Mouse (Mus musculus) kidney, embryonic 16.5 days (tissue): Measurements from ENCODE around the gene Pigo. TPM values are rescaled to one million over a fixed set of nuclear protein-coding genes. Genes with fewer than 3 reads are reported as not detected.

Experiments
- ATAC-seq: fragments of 200-750 bp; cut with Nextera tagmentation; 2 replicates; pipeline ENCODE4 v1.8.0; 2017; ENCODE audit warnings: moderate TSS enrichment; ENCODE audit not compliant: low FRiP score, low TSS enrichment
- H3K27ac ChIP-seq: fragments of 300-500 bp; sonication (generic); 2 replicates; pipeline ENCODE4 v1.5.1; 2014; ENCODE audit warnings: low read length
- H3K27me3 ChIP-seq: fragments of 300-500 bp; sonication (generic); 2 replicates; pipeline ENCODE4 v1.6.1; 2014; ENCODE audit warnings: low read length, control low read depth, mixed read lengths; ENCODE audit not compliant: insufficient read depth
- H3K36me3 ChIP-seq: fragments of 300-500 bp; sonication (generic); 2 replicates; pipeline ENCODE4 v1.6.1; 2014; ENCODE audit warnings: low read length, control low read depth, mixed read lengths; ENCODE audit not compliant: insufficient read depth
- H3K4me1 ChIP-seq: fragments of 300-500 bp; sonication (generic); 2 replicates; pipeline ENCODE4 v1.6.1; 2014; ENCODE audit warnings: low read length, control low read depth, mixed read lengths; ENCODE audit not compliant: insufficient read depth
- H3K4me2 ChIP-seq: fragments of 300-500 bp; sonication (generic); replicated peaks from 2 replicates; pipeline ENCODE4 v1.6.1; 2014; ENCODE audit warnings: low read depth, low read length
- H3K4me3 ChIP-seq: fragments of 300-500 bp; sonication (generic); 2 replicates; pipeline ENCODE4 v1.5.1; 2014; ENCODE audit warnings: mild to moderate bottlenecking, low read length
- H3K9ac ChIP-seq: fragments of 300-500 bp; sonication (generic); replicated peaks from 2 replicates; pipeline ENCODE4 v1.6.1; 2014; ENCODE audit warnings: low read length
- H3K9me3 ChIP-seq: fragments of 300-500 bp; sonication (generic); 2 replicates; pipeline ENCODE4 v1.6.1; 2016; ENCODE audit warnings: low read length, control low read depth
- WGBS: fragments of 180-500 bp; shearing (Covaris S2); extraction: QIAGEN DNeasy Blood & Tissue Kit; methylation state at CpG from one replicate; pipeline ENCODE4 v1.1.7; 2014; 5-methylcytosine and 5-hydroxymethylcytosine counted together
- polyA plus RNA-seq: library from polyadenylated mRNA; unstranded; fragments of >200 nt; fragmentation: Nextera tagmentation; extraction: Ambion mirVana; gene quantifications from 2 replicates; pipeline ENCODE4 v1.2.1, GENCODE M21; 2015

The Pigo gene
- polyA plus RNA-seq, 1 experiment from 2014 or later: 32.2 TPM

- no peaks in the 10 kb centered on the region for H3K9me3 ChIP-seq
- ATAC-seq: no peak
- H3K36me3 ChIP-seq: peaks cover 37% of the 10 kb centered on the region
- WGBS: 95% methylated on average over 9 of the region's 9 CpGs
- H3K4me1 ChIP-seq: peaks cover 20% of the 10 kb centered on the region
- no peaks in the 10 kb centered on the region for H3K27me3 ChIP-seq
- H3K4me3 ChIP-seq: no peak overlapping the region
- H3K27ac ChIP-seq: no peak overlapping the region
- H3K4me2 ChIP-seq: peak overlapping the region; percentile 92; the same call in 1 of the 2 replicates
- H3K9ac ChIP-seq: no peak overlapping the region
Observed at GRCm38 (mm10) chr4:43029749-43030148, 4.1 kb upstream of the Pigo start.

GRCm38 (mm10) chr4:43029121-43029520 lies 3.5 kb upstream of the Pigo start:
- Histone ChIP-seq H3K9ac (no peak overlapping the region), H3K4me3 (no peak overlapping the region), H3K4me1 (peaks cover 25% of the 10 kb centered on the region), H3K9me3 (no peaks in the 10 kb centered on the region), H3K4me2 (no peak overlapping the region), H3K27me3 (no peaks in the 10 kb centered on the region), H3K36me3 (peaks cover 32% of the 10 kb centered on the region), H3K27ac (no peak overlapping the region)
- no peak for ATAC-seq
- WGBS: 96% methylated on average over 7 of the region's 7 CpGs

DNA sequence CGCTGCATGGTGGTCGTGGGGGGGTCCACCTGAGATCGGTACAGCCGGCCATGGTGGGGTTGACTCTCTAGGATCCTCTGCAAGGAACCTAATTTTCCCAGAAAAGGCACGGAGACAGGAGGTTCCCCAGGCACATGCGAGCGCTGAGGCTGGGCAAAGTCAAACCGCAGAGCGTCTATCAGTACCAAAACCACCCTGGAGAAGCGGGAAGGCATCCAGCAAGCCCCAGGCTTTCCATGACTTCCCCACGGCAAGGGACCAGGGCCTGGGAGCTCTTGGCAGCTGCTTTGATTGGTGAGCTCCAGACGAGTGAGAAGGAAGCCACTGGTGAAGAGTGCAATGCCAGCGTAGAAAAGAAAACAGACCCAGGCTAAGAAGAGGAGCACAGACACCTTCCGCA lies 946 bp downstream of the Pigo start:
- 75% methylated on average over 14 of the region's 14 CpGs for WGBS
- Histone ChIP-seq H3K4me2 (peak overlapping the region; percentile 87), H3K27me3 (no peaks in the 10 kb centered on the region), H3K9ac (peak overlapping the region; percentile 74), H3K36me3 (peaks cover 63% of the 10 kb centered on the region), H3K9me3 (no peaks in the 10 kb centered on the region), H3K4me3 (peak overlapping the region; percentile 59), H3K4me1 (peaks cover 11% of the 10 kb centered on the region), H3K27ac (peak overlapping the region; percentile 94; the same call in 1 of the 2 replicates)
- ATAC-seq: no peak

DNA sequence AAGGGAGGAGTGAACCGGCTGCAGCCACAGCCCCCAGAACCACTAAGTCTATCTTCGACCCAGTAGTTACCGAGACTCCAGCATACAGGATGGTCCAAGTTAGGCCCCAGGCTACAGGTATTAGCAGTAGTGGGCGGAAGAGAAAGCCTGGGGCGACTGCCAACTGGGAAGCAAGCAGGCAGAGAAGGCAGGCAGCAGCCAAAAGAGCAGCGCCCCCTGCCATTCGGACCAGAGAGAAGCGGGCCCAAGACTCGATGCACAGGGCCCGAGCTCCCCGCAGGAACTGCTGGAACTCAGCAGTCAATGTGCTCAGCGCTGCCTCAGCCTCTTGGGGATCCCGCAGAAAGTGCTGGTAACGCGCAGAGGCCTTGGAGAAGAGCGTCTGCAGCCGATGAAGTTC lies 4.3 kb downstream of the Pigo start:
- Histone ChIP-seq H3K4me1 (peaks cover 11% of the 10 kb centered on the region), H3K9me3 (no peaks in the 10 kb centered on the region), H3K4me3 (no peak overlapping the region), H3K9ac (no peak overlapping the region), H3K27ac (no peak overlapping the region), H3K4me2 (no peak overlapping the region), H3K27me3 (no peaks in the 10 kb centered on the region), H3K36me3 (peaks cover 61% of the 10 kb centered on the region)
- ATAC-seq: no peak
- 80% methylated on average over 17 of the region's 17 CpGs for WGBS

- Histone ChIP-seq H3K27ac (no peak overlapping the region), H3K9ac (no peak overlapping the region), H3K27me3 (no peaks in the 10 kb centered on the region), H3K4me2 (no peak overlapping the region), H3K36me3 (peaks cover 61% of the 10 kb centered on the region), H3K9me3 (no peaks in the 10 kb centered on the region), H3K4me3 (no peak overlapping the region), H3K4me1 (peaks cover 11% of the 10 kb centered on the region)
- ATAC-seq: no peak
- WGBS: 87% methylated on average over 16 of the region's 16 CpGs
Observed at GRCm38 (mm10) chr4:43020876-43021275, 4.7 kb downstream of the Pigo start.

GRCm38 (mm10) chr4:43019641-43020465 lies 5.8 kb downstream of the Pigo start:
- H3K36me3 ChIP-seq: peaks cover 61% of the 10 kb centered on the region
- no peaks in the 10 kb centered on the region for H3K27me3 ChIP-seq
- H3K9me3 ChIP-seq: no peaks in the 10 kb centered on the region
- WGBS: 91% methylated on average over 23 of the region's 23 CpGs
- H3K4me1 ChIP-seq: peaks cover 7% of the 10 kb centered on the region
- no peak overlapping the region for H3K27ac ChIP-seq
- H3K4me3 ChIP-seq: no peak overlapping the region
- no peak for ATAC-seq
- H3K9ac ChIP-seq: no peak overlapping the region
- no peak overlapping the region for H3K4me2 ChIP-seq

GRCm38 (mm10) chr4:43019176-43019575 lies 6.4 kb downstream of the Pigo start:
- no peak overlapping the region for H3K27ac ChIP-seq
- H3K9me3 ChIP-seq: no peaks in the 10 kb centered on the region
- H3K4me3 ChIP-seq: no peak overlapping the region
- H3K27me3 ChIP-seq: no peaks in the 10 kb centered on the region
- no peak for ATAC-seq
- no peaks in the 10 kb centered on the region for H3K4me1 ChIP-seq
- H3K9ac ChIP-seq: no peak overlapping the region
- peaks cover 61% of the 10 kb centered on the region for H3K36me3 ChIP-seq
- no peak overlapping the region for H3K4me2 ChIP-seq
- WGBS: 91% methylated on average over 10 of the region's 10 CpGs

DNA sequence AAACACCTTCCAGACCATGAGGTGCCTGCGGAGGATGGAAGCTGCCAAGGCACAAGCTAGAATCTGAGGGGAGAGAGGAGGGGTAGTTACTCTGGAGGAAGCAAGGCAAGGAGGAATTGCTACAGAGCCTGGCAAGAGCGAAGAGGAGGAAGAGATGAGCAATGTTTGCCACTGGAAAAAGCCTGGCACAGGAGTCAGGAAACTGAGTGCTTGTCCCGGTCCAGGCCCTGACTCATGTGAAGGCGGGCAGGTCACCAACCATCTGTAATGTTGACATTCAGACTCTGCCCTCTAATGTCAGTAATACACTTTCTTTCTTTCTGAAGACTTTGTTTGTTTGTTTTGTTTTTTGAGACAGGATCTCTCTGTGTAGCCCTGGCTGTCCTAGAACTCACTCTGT lies 7.5 kb downstream of the Pigo start:
- Histone ChIP-seq H3K4me3 (no peak overlapping the region), H3K4me2 (no peak overlapping the region), H3K27ac (no peak overlapping the region), H3K9me3 (no peaks in the 10 kb centered on the region), H3K9ac (no peak overlapping the region), H3K4me1 (no peaks in the 10 kb centered on the region), H3K36me3 (peaks cover 59% of the 10 kb centered on the region), H3K27me3 (no peaks in the 10 kb centered on the region)
- 96% methylated on average over 4 of the region's 4 CpGs for WGBS
- no peak for ATAC-seq

DNA sequence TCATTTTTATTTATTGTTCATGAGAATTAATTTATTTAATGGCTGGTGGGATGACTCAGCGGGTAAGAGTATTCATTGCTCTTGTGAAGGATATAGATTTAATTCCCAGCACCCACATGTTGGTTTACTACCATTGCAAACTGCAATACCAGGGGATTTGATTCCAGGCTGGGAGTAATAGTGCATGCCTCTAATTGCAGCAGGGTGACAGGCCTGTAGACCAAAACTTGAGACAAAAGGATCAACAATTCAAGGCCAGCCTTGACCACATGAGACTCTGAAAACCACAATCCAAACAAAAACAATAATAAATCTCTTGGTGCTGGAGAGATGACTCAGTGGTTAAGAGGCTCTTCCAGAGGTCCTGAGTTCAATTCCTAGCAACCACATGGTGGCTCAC lies 13.5 kb downstream of the Pigo start:
- 86% methylated on average over 1 of the region's 1 CpGs for WGBS
- no peak overlapping the region for H3K4me3 ChIP-seq
- H3K4me2 ChIP-seq: no peak overlapping the region
- H3K4me1 ChIP-seq: peaks cover 10% of the 10 kb centered on the region; the same call in 1 of the 2 replicates
- H3K27ac ChIP-seq: no peak overlapping the region
- no peak overlapping the region for H3K9ac ChIP-seq
- no peaks in the 10 kb centered on the region for H3K9me3 ChIP-seq
- H3K27me3 ChIP-seq: no peaks in the 10 kb centered on the region
- peaks cover 5% of the 10 kb centered on the region; the same call in 1 of the 2 replicates for H3K36me3 ChIP-seq
- ATAC-seq: no peak
